Mouse (Mus musculus) layer of hippocampus, adult 9-10 months (tissue): ENCODE measurements around the gene Olfr794.
A peak's percentile ranks its signal among the peaks of the same experiment; 100 is the strongest.

ENCODE experiments used
- DNase-seq: peaks from one replicate; pipeline ENCODE4 v3.0.0; 2022; ENCODE audit warnings: low spot score

Gene Olfr794

GRCm38 (mm10) chr10:129567355-129567754 is at the start of gene Olfr794:
TSS of gene Olfr794 (plus strand) at chr10:129567655.
- DNase-seq, result no peak

- no peak for DNase-seq
Measured at GRCm38 (mm10) chr10:129521492-129521891, 46.0 kb upstream of the Olfr794 start, which contains the start of gene Olfr791. TSS of gene Olfr791 (plus strand) at chr10:129521792.

- no peak for DNase-seq
Measured at GRCm38 (mm10) chr10:129538862-129539261, 28.6 kb upstream of the Olfr794 start, which contains the start of gene Olfr792. TSS of gene Olfr792 (plus strand) at chr10:129539162.

GRCm38 (mm10) chr10:129549354-129549753 is 18.1 kb upstream of the Olfr794 start:
- peak; percentile 1 for DNase-seq

GRCm38 (mm10) chr10:129577066-129577465 is 9.6 kb downstream of the Olfr794 start:
- no peak for DNase-seq

- DNase-seq, result no peak
Measured at GRCm38 (mm10) chr10:129612470-129612869, 45.0 kb downstream of the Olfr794 start, which contains the start of gene Olfr796. TSS of gene Olfr796 (minus strand) at chr10:129612570.

GRCm38 (mm10) chr10:129621724-129622123 is 54.3 kb downstream of the Olfr794 start:
- DNase-seq, result no peak
